Mouse (Mus musculus) adrenal gland, postnatal 14 days (tissue): ENCODE measurements at regions not wholly inside any gene's neighbourhood (a gene's known extent, or its start where the extent isn't known, plus 50 kb on each side); places are given as distances from the start of the nearest gene placed in this dataset.

Source experiments
- DNase-seq: peaks from one replicate; pipeline ENCODE4 v3.0.0; 2021; ENCODE audit warnings: mixed read lengths

DNA sequence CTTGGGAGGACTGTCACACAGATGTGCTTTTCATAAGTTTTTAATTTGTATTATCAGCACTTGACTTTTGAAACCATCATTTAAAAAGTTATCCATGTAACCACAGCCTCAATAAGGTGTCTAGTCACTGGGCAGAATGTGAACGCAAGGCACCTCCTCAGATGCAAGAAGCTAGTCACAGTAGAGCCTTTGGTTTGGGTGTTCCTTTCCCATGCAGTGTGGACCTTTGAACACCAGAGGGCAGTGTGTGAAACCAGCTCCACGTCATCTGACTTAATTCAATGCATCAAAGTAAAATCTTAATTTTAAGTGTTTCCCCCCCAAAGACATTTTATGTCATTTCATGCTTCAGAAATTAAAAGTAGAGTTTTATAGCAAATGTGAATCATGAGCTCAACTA, 166.2 kb upstream of the Nabp1 start:
- DNase-seq: peak; percentile 73

- DNase-seq: no peak
Measured at GRCm38 (mm10) chr1:51643640-51644039, 165.4 kb upstream of the Nabp1 start.

DNA sequence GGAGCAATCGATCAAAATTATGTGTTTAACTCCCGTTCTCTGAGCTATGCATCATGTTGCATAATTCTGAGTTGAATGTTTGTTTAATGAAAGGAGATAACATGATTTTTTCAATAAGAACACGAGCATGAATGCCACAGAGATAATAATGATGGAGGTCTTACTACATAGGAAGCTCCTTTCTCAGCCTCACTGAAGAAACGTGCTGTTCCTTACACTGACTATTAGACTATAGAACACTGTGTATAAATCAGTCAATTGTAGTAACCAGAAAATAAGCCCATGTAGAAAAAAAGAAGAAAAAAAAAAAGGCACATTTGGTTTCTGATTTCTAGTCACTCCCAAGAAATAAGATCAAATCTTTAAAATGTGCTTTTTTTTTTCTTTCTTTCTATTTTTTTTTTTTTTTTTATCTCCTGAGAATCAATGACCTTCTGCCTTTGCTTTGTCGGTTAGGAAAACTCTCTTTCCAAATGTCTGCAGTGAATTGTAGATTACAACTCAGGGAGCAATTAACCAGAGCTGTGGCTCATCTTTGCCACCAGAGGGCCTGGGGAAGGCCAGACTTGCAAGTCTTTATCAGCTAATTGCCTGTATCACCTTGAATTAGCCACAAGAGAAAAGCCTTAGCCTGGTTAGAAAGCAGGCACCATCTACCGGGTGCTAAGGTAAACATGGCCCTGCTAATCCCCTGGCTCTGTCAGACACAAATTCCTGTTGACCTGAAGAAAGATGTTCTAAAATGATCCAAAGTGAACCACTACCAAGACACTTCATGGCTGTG, 160.5 kb upstream of the Nabp1 start:
- no peak for DNase-seq

- no peak for DNase-seq
Measured at GRCm38 (mm10) chr1:51635881-51636515, 157.8 kb upstream of the Nabp1 start.

- no peak for DNase-seq
Measured at GRCm38 (mm10) chr1:51633795-51634194, 155.6 kb upstream of the Nabp1 start.

- peak; percentile 35 for DNase-seq
Measured at GRCm38 (mm10) chr1:51632851-51633250, 154.6 kb upstream of the Nabp1 start.

DNA sequence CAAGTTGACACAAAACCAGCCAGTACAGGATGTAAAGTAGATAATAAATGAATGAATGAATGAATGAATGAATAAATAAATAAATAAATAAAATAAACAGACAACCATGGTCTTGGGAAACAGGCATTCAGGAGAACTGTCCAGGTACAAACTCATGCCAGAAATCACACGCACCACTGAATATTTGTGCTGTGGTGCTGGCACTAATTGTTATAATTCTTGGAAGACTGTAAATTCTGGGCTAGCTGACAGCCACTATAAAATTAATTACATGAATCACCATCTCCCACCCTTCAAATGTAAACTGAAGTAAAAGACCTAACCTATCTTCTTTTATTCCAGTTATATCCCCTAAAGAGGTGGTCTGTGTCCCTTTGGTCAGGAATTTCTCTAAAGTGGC, 151.6 kb upstream of the Nabp1 start:
- no peak for DNase-seq

GRCm38 (mm10) chr1:51628137-51628793, 150.0 kb upstream of the Nabp1 start:
- DNase-seq: no peak

- no peak for DNase-seq
Measured at GRCm38 (mm10) chr1:51626303-51626702, 148.1 kb upstream of the Nabp1 start.

DNA sequence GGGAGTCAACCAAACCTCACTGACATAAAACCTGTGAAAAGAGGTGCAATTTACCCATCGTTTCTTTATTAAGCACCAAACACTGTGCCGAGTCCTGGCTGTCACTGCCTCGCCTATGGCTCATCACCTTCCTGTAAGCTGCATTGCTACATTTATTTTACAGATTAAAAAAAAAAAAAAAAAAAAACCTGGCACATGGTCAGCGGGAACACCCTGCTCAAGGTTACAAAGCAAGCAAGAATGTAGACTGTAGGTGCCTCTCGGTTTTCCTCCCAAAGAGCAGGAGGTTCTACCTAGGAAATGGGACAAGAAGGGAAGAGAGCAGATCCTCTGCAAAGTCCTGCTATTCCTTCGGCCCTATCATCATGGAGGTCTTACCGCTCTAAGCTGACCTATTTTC, 146.9 kb upstream of the Nabp1 start:
- DNase-seq: no peak

- no peak for DNase-seq
Measured at GRCm38 (mm10) chr1:51624551-51624950, 146.3 kb upstream of the Nabp1 start.

DNA sequence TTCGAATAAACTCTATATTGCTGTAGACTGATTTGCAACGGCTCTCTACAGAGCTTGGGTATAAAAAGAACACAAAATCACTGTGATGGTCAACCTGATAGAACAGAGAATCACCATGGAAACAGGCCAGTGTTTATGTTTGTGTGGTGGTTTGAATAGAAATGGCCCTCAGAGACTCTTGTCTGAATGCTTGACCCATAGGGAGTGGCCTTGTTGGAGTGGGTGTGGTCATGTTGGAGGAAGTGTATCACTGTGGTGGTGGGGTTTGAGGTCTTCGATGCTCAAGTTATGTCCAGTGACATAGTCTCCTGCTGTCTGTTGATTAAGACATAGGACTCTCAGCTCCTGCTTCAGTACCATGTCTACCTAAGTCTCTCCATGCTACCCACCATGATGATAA, 144.8 kb upstream of the Nabp1 start:
- DNase-seq: no peak

DNA sequence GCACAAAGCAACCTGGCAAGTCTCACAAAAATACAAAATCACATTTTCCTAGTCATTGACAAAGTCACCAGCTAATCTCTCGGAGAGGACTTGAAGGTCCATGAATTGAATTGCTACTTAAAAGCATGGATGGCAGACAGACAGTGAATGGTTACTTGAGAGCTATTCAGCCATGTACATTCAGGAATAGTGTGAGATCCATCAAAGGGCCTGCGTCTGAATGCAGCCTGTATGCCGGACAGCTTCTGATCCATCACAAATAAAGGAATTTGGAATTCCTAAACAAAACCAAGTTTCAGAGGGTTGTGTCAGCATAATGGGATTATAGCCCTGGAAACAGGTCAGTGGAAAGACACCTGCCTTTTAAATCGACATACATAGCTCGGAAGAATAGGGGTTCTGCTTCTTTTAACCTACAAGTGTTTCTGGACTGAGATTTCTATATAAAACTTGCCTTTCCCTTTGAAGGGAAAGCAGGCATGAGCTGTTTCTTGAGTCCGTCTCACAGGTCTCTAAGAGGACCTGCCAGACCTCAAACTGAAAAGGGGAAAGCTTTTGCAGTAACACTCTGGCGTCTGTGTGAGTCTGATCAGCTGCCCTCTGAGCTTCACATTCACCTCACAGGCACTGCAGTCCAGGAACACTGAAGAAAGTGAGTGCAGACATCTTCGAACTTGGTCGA, 144.1 kb upstream of the Nabp1 start:
- no peak for DNase-seq

- DNase-seq: no peak
Measured at GRCm38 (mm10) chr1:51621062-51621461, 142.8 kb upstream of the Nabp1 start.

DNA sequence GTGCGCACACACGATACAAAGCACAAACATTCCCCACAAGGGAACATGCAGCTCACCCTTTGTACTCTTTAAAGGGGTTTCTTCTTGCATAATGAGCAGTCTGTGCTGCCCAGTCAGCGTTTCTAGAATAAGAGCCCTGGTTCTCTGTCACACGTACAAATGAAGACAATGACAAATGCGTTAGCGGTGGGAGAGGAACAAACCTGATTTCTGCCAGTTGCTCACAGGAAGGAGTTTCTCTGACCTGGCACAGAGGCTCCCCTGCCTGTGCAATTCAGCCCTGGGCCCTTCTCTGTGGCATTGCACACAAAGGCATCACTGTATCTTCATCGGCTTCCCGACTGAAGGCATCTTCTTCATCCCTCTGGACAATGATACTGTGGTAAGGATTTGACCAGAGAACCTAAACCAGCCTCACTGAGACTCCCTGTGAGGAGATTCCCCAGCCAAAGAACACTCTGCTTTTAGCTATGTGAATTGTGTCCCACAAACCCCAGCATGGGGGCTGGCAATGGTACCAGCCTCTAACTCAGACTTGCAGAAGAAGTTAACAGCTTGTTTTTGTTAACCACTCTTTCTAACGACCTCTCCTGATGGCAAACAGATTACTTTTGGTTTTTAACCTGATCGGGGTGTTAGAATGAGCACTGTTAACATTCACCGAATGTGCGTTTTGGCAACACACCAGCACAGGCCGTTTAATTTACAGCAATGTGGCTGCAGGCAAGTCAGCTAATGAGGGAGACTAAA, 139.5 kb upstream of the Nabp1 start:
- no peak for DNase-seq

DNA sequence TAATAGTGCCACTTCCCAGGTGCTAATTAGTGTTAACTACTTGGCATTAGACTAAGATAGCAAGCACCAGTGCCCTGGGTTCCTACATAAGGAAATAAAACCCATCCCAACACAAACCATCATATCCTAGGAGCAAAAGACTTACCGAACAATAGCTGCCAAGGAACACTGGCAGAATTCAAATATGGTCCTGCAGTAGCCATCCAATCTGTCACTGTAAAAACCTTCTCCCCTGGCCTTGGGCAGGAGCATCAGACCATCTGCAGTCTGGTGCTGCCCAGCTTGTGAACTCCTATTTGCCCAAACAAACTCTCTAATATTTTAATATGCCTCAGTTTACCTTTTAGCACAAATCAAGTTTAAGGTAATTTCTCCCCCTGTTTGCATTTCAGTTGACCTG, 137.9 kb upstream of the Nabp1 start:
- no peak for DNase-seq

- peak; percentile 55 for DNase-seq
Measured at GRCm38 (mm10) chr1:51615523-51615922, 137.3 kb upstream of the Nabp1 start.

GRCm38 (mm10) chr1:51614700-51615099, 136.5 kb upstream of the Nabp1 start:
- DNase-seq: no peak

GRCm38 (mm10) chr1:51609295-51609694, 131.1 kb upstream of the Nabp1 start:
- no peak for DNase-seq

DNA sequence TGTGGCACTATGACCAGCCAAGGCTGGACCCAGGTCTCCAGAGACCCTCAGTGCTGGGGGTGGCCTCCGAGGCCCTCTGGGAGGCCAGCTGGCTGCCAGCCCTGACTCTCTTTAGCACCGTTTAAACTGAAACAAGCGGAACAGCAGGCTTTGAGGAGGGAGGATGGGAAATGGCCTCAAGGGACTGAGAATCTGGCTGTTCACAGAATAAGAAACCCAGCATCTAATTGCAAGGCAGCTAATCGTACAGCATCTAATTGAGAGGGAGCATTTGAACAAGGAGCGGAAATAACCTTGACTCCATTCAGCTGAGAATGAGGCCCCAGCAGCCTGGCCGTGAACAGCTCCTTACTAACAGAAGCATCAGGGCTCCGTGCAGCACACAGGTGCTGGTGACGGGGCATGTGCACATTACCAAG, 129.2 kb upstream of the Nabp1 start:
- DNase-seq: peak; percentile 36

GRCm38 (mm10) chr1:51602071-51602470, 123.8 kb upstream of the Nabp1 start:
- no peak for DNase-seq

DNA sequence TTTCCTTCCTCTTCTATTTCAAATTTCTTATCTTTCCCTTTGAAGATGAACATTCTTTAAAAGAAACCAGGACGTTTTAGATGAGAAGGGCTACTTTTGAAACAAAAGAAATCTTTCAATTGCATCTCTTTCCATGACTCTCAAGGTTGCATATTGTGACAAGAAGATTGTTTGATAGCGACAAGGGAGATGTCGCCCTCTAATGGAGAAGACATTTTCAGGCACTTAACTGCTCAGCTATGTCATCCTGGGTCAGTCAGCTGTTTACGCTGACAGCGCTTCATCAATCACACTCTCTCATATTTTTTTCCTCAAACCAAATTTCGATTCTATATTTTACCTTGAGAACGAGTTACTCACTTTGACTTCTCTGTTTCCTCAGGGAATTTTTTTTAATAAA, 122.2 kb upstream of the Nabp1 start:
- DNase-seq: peak; percentile 29
